Mouse (Mus musculus): ENCODE results near the gene Smap2.

Smap2 gene

GRCm38 (mm10) chr4:120975428-120975734 is 41.7 kb downstream of the Smap2 start:
- no peak for DNase-seq (ENCODE audit: low spot score in 2 of 2)

- DNase-seq (ENCODE audit: low spot score in 2 of 2) = no peak
Measured at GRCm38 (mm10) chr4:120974711-120975427, 42.2 kb downstream of the Smap2 start.

GRCm38 (mm10) chr4:120971842-120972241 is 45.2 kb downstream of the Smap2 start:
- DNase-seq (ENCODE audit: low spot score in 2 of 2) = no peak

- DNase-seq (ENCODE audit: low spot score in 2 of 2) = no peak
Measured at GRCm38 (mm10) chr4:120969382-120970146, 47.5 kb downstream of the Smap2 start.

GRCm38 (mm10) chr4:120968486-120968885 is 48.6 kb downstream of the Smap2 start:
- DNase-seq (ENCODE audit: low spot score in 2 of 2) = no peak

GRCm38 (mm10) chr4:120955586-120955985 is 61.5 kb downstream of the Smap2 start:
- DNase-seq (ENCODE audit: low spot score in 2 of 2) = no peak

- no peak for DNase-seq (ENCODE audit: low spot score in 2 of 2)
Measured at GRCm38 (mm10) chr4:120953667-120954066, 63.4 kb downstream of the Smap2 start.

- DNase-seq (ENCODE audit: low spot score in 2 of 2) = no peak
Measured at GRCm38 (mm10) chr4:120953038-120953437, 64.0 kb downstream of the Smap2 start.

- no peak for DNase-seq (ENCODE audit: low spot score in 2 of 2)
Measured at GRCm38 (mm10) chr4:120952163-120952562, 64.9 kb downstream of the Smap2 start.

GRCm38 (mm10) chr4:120951428-120951973 is 65.5 kb downstream of the Smap2 start, which contains the start of gene Zfp69:
Zfp69 (minus strand) TSS chr4:120951699.
- DNase-seq (ENCODE audit: low spot score in 2 of 2) = peak; percentile 87 to 88

- no peak for DNase-seq (ENCODE audit: low spot score in 2 of 2)
Measured at GRCm38 (mm10) chr4:120950763-120951427, 66.2 kb downstream of the Smap2 start.

- DNase-seq (ENCODE audit: low spot score in 2 of 2) = peak in 1 of 2 experiments; percentile 10
Measured at GRCm38 (mm10) chr4:120948938-120949337, 68.1 kb downstream of the Smap2 start.

GRCm38 (mm10) chr4:120935006-120935405 is 82.0 kb downstream of the Smap2 start:
- no peak for DNase-seq (ENCODE audit: low spot score in 2 of 2)

- no peak for DNase-seq (ENCODE audit: low spot score in 2 of 2)
Measured at GRCm38 (mm10) chr4:120930736-120931135, 86.3 kb downstream of the Smap2 start.

GRCm38 (mm10) chr4:120928686-120929085 is 88.4 kb downstream of the Smap2 start:
- no peak for DNase-seq (ENCODE audit: low spot score in 2 of 2)

GRCm38 (mm10) chr4:120925386-120925785 is 91.7 kb downstream of the Smap2 start:
- DNase-seq (ENCODE audit: low spot score in 2 of 2) = peak; percentile 20 to 27

GRCm38 (mm10) chr4:120924554-120925299 is 92.3 kb downstream of the Smap2 start, which contains the start of gene Exo5:
Exo5 (minus strand) TSS chr4:120925017.
- peak; percentile 89 to 91 for DNase-seq (ENCODE audit: low spot score in 2 of 2)

GRCm38 (mm10) chr4:120921461-120921860 is 95.6 kb downstream of the Smap2 start:
- DNase-seq (ENCODE audit: low spot score in 2 of 2) = no peak
